Mouse (Mus musculus) neural tube, embryonic 13.5 days (tissue): ENCODE measurements at regions not wholly inside any gene's neighbourhood (a gene's known extent, or its start where the extent isn't known, plus 50 kb on each side); places are given as distances from the start of the nearest gene placed in this dataset.

Experiments
- ATAC-seq: fragments of 200-750 bp; cut with Nextera tagmentation; 2 replicates; pipeline ENCODE4 v1.8.0; 2017; ENCODE audit warnings: low read depth, mild to moderate bottlenecking, moderate TSS enrichment, moderate library complexity
- H3K27ac ChIP-seq: fragments of 300-500 bp; sonication (generic); replicated peaks from 2 replicates; pipeline ENCODE4 v1.5.1; 2015; ENCODE audit warnings: moderate library complexity, mild to moderate bottlenecking, inconsistent platforms
- H3K27me3 ChIP-seq: fragments of 300-500 bp; sonication (generic); 2 replicates; pipeline ENCODE4 v1.6.1; 2015; ENCODE audit warnings: mild to moderate bottlenecking, inconsistent platforms
- H3K36me3 ChIP-seq: fragments of 300-500 bp; sonication (generic); 2 replicates; pipeline ENCODE4 v1.6.1; 2015; ENCODE audit warnings: mild to moderate bottlenecking, inconsistent platforms
- H3K4me1 ChIP-seq: fragments of 300-500 bp; sonication (generic); replicated peaks from 2 replicates; pipeline ENCODE4 v1.6.1; 2015; ENCODE audit warnings: inconsistent platforms
- H3K4me2 ChIP-seq: fragments of 300-500 bp; sonication (generic); 2 replicates; pipeline ENCODE4 v1.6.1; 2015; ENCODE audit warnings: inconsistent platforms, mild to moderate bottlenecking, moderate library complexity
- H3K4me3 ChIP-seq: fragments of 300-500 bp; sonication (generic); 2 replicates; pipeline ENCODE4 v1.5.1; 2015; ENCODE audit warnings: mild to moderate bottlenecking, inconsistent platforms
- H3K9ac ChIP-seq: fragments of 300-500 bp; sonication (generic); 2 replicates; pipeline ENCODE4 v1.6.1; 2015; ENCODE audit warnings: moderate library complexity, mild to moderate bottlenecking, inconsistent platforms
- H3K9me3 ChIP-seq: fragments of 300-500 bp; sonication (generic); 2 replicates; pipeline ENCODE4 v1.6.1; 2016; ENCODE audit warnings: inconsistent platforms
- WGBS: fragments of 180-500 bp; shearing (Covaris S2); methylation state at CpG from one replicate; pipeline ENCODE4 v1.1.7; 2015; 5-methylcytosine and 5-hydroxymethylcytosine counted together

DNA sequence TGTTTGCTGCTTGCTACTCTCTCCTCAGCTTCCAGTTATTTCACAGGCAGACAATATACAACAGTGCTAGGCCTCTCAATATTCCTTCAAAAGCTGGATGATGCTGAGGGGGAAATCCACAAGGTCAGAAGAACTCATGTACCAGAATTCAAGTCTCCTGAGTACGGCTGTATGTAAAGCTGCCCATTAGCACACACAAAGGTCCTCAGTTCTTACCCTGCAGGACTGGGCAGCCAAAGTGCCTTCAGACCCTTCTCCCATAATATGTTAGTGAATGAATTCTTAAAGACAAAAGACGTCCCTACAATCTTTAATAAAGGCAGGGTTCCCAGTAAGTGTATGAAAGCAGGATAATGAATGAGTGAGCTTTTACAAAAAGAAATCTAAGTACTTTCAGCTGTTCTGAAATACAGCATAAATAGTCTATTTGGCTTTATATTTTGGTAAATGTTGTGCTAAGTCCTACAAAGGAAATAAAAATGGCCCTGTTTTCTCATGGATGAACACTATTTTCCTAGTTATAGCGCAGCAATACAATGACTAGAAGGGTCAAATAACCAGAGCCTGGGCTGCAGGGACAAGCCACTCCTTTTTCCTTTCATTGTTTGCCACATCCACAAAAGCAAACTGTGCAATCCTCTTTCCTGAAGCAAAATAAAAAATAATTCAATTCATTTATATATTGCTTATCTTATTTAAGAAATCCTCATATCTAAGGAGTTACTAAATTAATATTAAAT, 384.8 kb upstream of the Ccnh start:
- Histone ChIP-seq H3K27ac (peak overlapping the region; percentile 79), H3K9ac (no peak overlapping the region), H3K9me3 (no peaks in the 10 kb centered on the region), H3K36me3 (no peaks in the 10 kb centered on the region), H3K4me3 (no peak overlapping the region), H3K4me2 (no peak overlapping the region), H3K27me3 (no peaks in the 10 kb centered on the region), H3K4me1 (peaks cover 13% of the 10 kb centered on the region)
- WGBS, result 44% methylated on average over 3 of the region's 3 CpGs
- 0 out of 2 replicates have a peak, but pooled peaks have one; percentile 32 for ATAC-seq

- Histone ChIP-seq H3K4me3 (no peak overlapping the region), H3K4me1 (peaks cover 13% of the 10 kb centered on the region), H3K9me3 (no peaks in the 10 kb centered on the region), H3K9ac (no peak overlapping the region), H3K27ac (peak overlapping the region; percentile 84), H3K4me2 (peak overlapping the region; percentile 15; the same call in 1 of the 2 replicates), H3K27me3 (no peaks in the 10 kb centered on the region), H3K36me3 (no peaks in the 10 kb centered on the region)
- ATAC-seq, result peak; percentile 94
- 47% methylated on average over 4 of the region's 4 CpGs for WGBS
These were observed 384.0 kb upstream of the Ccnh start for GRCm38 (mm10) chr13:84805190-84805589.

DNA sequence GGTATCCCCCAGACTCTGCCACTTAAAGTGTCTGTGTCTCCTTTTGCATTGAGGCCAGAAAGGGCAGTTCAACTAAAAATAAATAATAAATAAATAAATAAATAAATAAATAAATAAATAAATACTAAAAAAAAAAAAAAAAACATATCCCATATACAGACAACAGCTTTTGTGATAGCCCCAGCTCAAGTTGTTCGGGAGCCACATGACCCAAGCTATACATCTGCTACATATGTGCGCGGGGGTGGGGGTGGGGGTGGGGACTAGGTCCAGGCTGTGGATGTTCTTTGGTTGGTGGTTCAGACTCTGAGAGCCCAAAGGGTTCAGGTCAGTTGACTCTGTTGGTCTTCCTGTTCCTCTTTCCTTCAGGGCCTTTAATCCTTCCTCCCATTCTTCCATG, 379.6 kb upstream of the Ccnh start:
- H3K4me3 ChIP-seq, result no peak overlapping the region

More for the DNA sequence above, 379.6 kb upstream of the Ccnh start:
- no peaks in the 10 kb centered on the region for H3K27me3 ChIP-seq
- ATAC-seq, result no peak
- H3K4me2 ChIP-seq, result no peak overlapping the region
- H3K4me1 ChIP-seq, result peaks cover 6% of the 10 kb centered on the region
- H3K9ac ChIP-seq, result no peak overlapping the region
- 91% methylated on average over 3 of the region's 3 CpGs for WGBS
- H3K9me3 ChIP-seq, result no peaks in the 10 kb centered on the region
- H3K36me3 ChIP-seq, result no peaks in the 10 kb centered on the region
- H3K27ac ChIP-seq, result no peak overlapping the region
